Comparison of ENCODE assay signal across 20 mouse cellular contexts in the genomic region with DNA sequence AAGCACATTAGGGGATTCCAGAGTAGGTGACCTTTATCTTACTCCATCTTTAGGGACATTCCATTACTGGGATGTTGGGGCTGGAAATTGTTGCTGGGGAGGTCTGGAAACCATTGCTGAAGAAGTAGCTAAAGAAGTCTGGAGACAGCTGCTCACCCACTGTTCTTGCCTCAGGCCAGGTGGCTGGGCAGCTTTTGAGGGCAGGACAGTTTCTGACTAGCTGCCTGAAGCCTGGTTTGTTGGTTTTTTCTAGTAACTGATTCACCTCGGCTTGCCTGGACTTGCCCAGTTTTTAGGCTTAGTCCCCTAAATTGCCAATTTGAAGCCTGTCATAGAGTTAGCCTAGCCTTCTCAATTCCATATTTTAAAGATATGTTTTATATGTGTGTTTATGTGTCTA.
DNase-seq lines count a peak whose midpoint lies in the region; TF ChIP-seq lines count a peak whose summit lies in the region.
"Had no signal": no experiment of that assay in that cellular context is flagged by ENCODE, and none has a peak within 500 bp of the region (broad histone marks: within the 10 kb centered on the region; RNA-seq: fewer than 3 reads in every experiment).

No protein-coding gene starts in this region.

- no peaks in the 10 kb centered on the region for H3K36me3 ChIP-seq in myocyte (ENCODE audit: control insufficient read depth, insufficient read depth)
- H3K36me3 ChIP-seq: embryonic facial prominence, embryonic 10.5 days; embryonic facial prominence, embryonic 12.5 days; forebrain, embryonic 15.5 days; G1E had no signal

- H3ac ChIP-seq in myocyte (ENCODE audit: control insufficient read depth, insufficient read length) = no peak overlapping the region

- no peak overlapping the region for H3K4me3 ChIP-seq in myocyte
- H3K4me3 ChIP-seq: embryonic facial prominence, embryonic 10.5 days; embryonic facial prominence, embryonic 12.5 days; forebrain, embryonic 13.5 days; forebrain, embryonic 15.5 days had no signal

- intact Hi-C loops in heart, postnatal 25 days (cut with DNase I) = no loop called here

- no peaks in the 10 kb centered on the region for H3K79me2 ChIP-seq in myocyte (ENCODE audit: control insufficient read depth, insufficient read depth)

- TF ChIP-seq POLR2A in myocyte (IDR thresholded peaks at IDR 0.05; ENCODE audit: insufficient read length, low read depth) = no peak

- DNase-seq in heart, adult 11 months = peak; percentile 55
- no peak for DNase-seq in heart, postnatal 25 days (ENCODE audit: low spot score)
- DNase-seq in 3T3-L1 (ENCODE audit: low read depth, low spot score) = peak; percentile 17
- DNase-seq in frontal cortex, postnatal 10 days (ENCODE audit: low spot score in 2 of 2) = no peak
- DNase-seq: adrenal gland, adult 8-10 months; adrenal gland, postnatal 14 days; adrenal gland, postnatal 36 days; cerebellum, adult 11-12 months; cerebellum, adult 2 months; cerebellum, adult 9-10 months; cerebellum, postnatal 10 days; cerebellum, postnatal 25 days; forebrain, postnatal 0 days had no signal

- no peak overlapping the region for H3K4me2 ChIP-seq in myocyte (ENCODE audit: low read depth)
- H3K4me2 ChIP-seq: embryonic facial prominence, embryonic 12.5 days; forebrain, embryonic 13.5 days; forebrain, embryonic 15.5 days had no signal

- no peaks in the 10 kb centered on the region for H3K27me3 ChIP-seq in myocyte (ENCODE audit: control insufficient read depth, insufficient read depth, insufficient read length)
- H3K27me3 ChIP-seq: embryonic facial prominence, embryonic 12.5 days; forebrain, embryonic 13.5 days; forebrain, embryonic 15.5 days; Patski had no signal

TF ChIP-seq in myocyte, 11 proteins besides CTCF, POLR2A, EP300 and RAD21:
- TF ChIP-seq MYOD1 (IDR thresholded peaks at IDR 0.05; ENCODE audit: control insufficient read depth in 1 of 3, insufficient read length in 2 of 3, low read depth in 2 of 3) = peak; percentile 88 to 90 (median 88)
- peak; percentile 80 for TF ChIP-seq TCF12 (IDR thresholded peaks at IDR 0.05; ENCODE audit: insufficient read depth, poor library complexity, severe bottlenecking)
- TF ChIP-seq MYOG (IDR thresholded peaks at IDR 0.05; ENCODE audit: control insufficient read depth in 1 of 3, insufficient read depth in 1 of 3, insufficient read length in 2 of 3, low read depth in 2 of 3) = peak; percentile 41 to 91 (median 79)
- no peak for TF ChIP-seq CEBPB (IDR thresholded peaks at IDR 0.05; ENCODE audit: insufficient read depth, poor library complexity, severe bottlenecking)

Comparison
In these comparisons a context has a peak if more than half of its experiments do, and no peak if none do; other contexts are left out.
1. DNase-seq: peak in heart, adult 11 months (single experiment) and 3T3-L1 (single experiment); none in heart, postnatal 25 days (single experiment) and frontal cortex, postnatal 10 days (0 of 2).